Mouse (Mus musculus): ENCODE data around the gene Nxph4. TPM values are rescaled to one million over a fixed set of nuclear protein-coding genes. Genes with fewer than 3 reads are reported as not detected.

Nxph4 gene
- polyA plus RNA-seq, 1 experiment from 2014 or later: 9.5 TPM

DNA sequence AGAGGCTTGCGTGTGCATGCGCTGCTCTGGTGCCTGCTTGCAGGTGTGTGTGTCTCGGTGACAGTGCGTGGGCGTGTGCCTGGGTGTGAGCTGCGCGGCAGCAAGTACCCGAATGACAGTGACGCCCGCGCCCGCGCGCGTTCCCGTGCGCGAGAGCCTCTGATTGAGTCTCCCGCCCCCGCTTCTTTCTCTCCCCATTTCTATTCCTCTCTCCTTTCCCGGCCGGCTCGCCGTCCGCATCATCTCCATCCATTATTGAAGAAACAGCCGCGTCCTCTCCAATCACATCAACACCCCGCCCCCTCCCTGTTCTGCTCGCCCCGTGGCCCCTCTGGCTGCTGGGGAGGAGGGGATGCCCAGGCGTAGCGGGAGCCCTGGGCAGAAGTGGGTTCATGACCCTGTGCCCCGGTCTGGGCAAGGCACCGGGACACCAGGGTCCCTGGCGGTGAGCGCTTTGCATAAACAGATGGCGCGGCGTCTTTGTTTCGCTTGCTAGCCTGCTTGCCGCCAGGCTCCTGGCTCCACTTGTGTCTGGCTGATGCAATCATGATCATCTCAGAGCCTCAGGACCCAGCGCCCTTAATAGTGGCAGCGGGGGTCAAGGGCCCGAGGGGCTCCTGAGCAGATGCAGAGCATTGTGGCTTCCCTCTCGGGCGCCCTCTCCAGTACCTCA lies 22.6 kb downstream of the Nxph4 start:
- H3K9me3 ChIP-seq: no peaks in the 10 kb centered on the region
- under 1% methylated on average over 46 of the region's 46 CpGs for WGBS
- H3K27me3 ChIP-seq (ENCODE audit: poor library complexity, severe bottlenecking): peaks cover 100% of the 10 kb centered on the region
- peak overlapping the region; percentile 83 for H3K27ac ChIP-seq
- peaks cover 93% of the 10 kb centered on the region for H3K4me1 ChIP-seq
- DNase-seq (ENCODE audit: extremely low spot score, low spot score): peak; percentile 66
- no peaks in the 10 kb centered on the region; the same call in 1 of the 2 replicates for H3K36me3 ChIP-seq (replicated peaks)
- H3K4me3 ChIP-seq: peak overlapping the region; percentile 56

DNA sequence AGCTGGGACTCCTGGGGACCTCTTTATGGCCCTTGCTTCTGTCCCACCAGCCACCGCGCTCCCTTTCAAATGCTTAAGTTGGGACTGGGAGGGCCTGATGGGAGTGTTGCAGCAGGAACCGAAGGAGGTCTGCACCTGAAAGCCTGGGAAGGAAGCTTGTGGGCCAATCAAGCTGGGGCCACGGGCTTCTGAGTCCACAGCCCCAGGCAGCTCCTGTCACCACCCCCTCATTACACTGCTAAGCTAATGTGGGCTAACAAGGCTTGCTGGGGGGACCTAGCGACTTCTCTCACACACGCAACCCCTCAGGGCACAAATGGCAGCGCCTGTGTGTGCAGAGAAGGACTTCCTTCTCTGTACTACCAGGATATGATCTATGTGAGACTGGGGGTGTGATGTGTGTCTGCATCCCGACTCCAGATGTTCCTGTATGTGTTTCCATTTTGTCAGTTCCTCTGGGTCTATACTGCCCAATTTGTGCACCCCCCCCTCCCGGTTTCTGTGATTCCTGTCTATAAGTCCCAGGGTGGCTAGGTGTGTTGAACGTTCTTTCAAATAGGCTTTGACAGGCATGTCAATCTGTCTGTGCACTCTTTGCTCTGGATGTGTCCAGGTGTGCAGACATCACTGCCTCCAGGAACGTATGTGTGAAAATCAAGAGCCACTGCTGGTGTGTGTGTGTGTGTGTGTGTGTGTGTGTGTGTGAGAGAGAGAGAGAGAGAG lies 23.3 kb downstream of the Nxph4 start:
- Histone ChIP-seq H3K9me3 (no peaks in the 10 kb centered on the region), H3K36me3 (replicated peaks) (no peaks in the 10 kb centered on the region), H3K27me3 (ENCODE audit: poor library complexity, severe bottlenecking) (peaks cover 100% of the 10 kb centered on the region), H3K4me1 (peaks cover 86% of the 10 kb centered on the region), H3K4me3 (peak overlapping the region; percentile 56), H3K27ac (peak overlapping the region; percentile 83)
- WGBS: 5% methylated on average over 11 of the region's 11 CpGs
- DNase-seq (ENCODE audit: extremely low spot score, low spot score): peak; percentile 42

DNA sequence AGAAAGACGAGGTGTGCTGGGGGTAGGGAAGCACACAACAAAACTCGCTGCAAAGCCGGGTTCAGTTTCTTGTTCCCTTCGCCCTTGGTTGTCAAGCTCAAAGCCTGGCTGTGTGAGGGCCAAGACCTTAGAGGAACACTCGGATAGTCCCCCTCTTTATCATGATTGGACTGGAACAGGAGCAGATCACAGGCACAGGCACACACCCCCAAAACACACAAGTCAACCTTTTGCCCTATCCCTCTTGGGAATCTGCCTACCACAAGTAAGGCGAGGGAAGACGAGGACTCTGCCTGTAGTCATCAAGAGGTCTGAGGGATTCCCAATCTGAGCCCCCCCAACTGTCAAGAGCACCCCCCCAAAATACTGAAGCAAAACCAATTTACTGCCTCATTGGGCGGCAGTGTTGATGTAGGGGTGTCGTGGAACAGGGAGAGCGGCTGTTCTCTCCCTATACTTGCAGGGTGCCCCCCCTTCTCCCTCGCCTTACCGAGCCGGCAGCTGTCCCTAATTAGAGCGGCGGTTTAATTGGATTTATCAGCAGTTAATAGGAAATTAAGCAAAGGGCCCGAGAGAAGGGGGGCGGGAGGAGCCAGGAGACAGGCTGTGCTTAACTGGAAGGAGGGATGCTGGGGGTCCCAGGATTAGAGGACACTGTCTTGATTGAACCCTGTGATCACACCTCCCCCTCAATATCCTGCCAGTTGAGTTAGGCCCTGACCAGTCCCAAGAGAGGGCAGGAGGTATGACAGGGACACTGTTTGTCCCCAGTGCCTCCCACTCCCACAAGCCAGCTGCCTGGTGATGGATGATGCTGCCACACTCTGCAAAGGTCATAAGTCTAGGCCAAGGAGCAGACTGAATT lies 24.3 kb downstream of the Nxph4 start:
- Histone ChIP-seq H3K4me1 (peaks cover 76% of the 10 kb centered on the region), H3K4me3 (peak overlapping the region; percentile 56), H3K9me3 (no peaks in the 10 kb centered on the region), H3K27ac (peak overlapping the region; percentile 83), H3K27me3 (ENCODE audit: poor library complexity, severe bottlenecking) (peaks cover 99% of the 10 kb centered on the region), H3K36me3 (replicated peaks) (no peaks in the 10 kb centered on the region)
- peak; percentile 36 for DNase-seq (ENCODE audit: extremely low spot score, low spot score)
- 2% methylated on average over 17 of the region's 17 CpGs for WGBS

DNA sequence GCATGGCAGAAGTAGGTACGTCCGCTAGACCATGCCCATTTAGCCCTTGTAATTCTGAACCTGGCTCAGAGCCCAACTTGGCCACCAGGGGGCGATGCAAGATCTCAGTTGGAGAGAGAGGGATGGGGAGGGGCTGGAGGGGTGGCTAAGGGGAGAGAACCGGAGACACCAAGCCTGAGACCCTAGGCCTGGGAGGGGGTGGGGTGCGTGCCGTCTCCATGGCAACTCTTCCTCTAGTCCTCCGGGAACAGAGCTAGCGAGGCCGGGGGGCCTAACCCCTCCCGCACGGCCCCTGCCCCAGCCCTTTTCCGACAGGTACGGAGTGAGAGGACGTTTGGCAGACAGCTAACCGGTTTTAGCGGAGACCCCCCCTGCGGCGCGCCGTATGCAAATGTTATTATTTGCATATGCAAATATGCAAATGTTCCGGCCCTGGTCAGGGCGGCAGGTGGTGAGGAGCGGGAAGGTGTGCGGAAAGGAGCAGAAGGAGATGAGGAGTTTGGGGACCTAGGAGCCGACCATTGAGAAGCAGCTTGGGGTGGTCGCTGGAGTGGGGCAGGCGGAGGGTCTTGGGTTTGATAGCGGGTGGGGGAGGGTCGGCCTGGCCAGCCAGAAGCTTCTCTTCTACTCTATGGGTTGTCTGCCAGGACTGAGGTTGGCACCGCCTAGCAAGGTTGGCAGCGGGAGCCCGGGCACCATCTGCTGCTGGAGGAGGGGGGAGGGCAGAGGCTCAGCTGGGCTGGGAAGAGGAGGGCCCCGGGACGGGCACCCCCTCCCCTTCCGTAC lies 25.1 kb downstream of the Nxph4 start:
- Histone ChIP-seq H3K36me3 (replicated peaks) (no peaks in the 10 kb centered on the region), H3K27me3 (ENCODE audit: poor library complexity, severe bottlenecking) (peaks cover 91% of the 10 kb centered on the region), H3K9me3 (no peaks in the 10 kb centered on the region), H3K27ac (peak overlapping the region; percentile 83), H3K4me3 (peak overlapping the region; percentile 56), H3K4me1 (peaks cover 68% of the 10 kb centered on the region)
- DNase-seq (ENCODE audit: extremely low spot score, low spot score): peak; percentile 95
- under 1% methylated on average over 35 of the region's 35 CpGs for whole genome bisulfite sequencing

DNA sequence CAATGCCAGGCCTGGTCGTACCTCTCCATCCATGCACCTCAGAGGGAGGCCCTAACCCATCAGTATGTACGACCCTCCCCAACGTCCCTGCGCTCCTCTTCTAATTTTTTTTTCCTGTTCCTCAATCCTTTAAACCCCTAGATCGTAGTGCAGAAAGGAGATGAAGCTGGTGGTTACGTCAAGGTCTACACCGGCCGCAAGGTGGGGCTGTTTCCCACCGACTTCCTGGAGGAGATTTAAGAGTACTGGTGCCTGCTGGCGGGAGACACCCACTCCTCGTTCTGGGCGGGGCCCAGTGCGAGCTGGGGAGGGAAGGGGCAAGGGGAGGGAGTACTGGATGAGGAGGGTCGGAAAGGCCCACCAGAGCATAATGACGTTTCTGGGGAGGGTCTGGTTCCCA lies 26.1 kb downstream of the Nxph4 start:
- peaks cover 81% of the 10 kb centered on the region for H3K27me3 ChIP-seq (ENCODE audit: poor library complexity, severe bottlenecking)
- under 1% methylated on average over 15 of the region's 15 CpGs for WGBS
- H3K9me3 ChIP-seq: no peaks in the 10 kb centered on the region
- peaks cover 58% of the 10 kb centered on the region for H3K4me1 ChIP-seq
- peak; percentile 82 for DNase-seq (ENCODE audit: extremely low spot score, low spot score)
- no peak overlapping the region for H3K27ac ChIP-seq
- H3K4me3 ChIP-seq: peak overlapping the region; percentile 56
- H3K36me3 ChIP-seq (replicated peaks): no peaks in the 10 kb centered on the region

DNA sequence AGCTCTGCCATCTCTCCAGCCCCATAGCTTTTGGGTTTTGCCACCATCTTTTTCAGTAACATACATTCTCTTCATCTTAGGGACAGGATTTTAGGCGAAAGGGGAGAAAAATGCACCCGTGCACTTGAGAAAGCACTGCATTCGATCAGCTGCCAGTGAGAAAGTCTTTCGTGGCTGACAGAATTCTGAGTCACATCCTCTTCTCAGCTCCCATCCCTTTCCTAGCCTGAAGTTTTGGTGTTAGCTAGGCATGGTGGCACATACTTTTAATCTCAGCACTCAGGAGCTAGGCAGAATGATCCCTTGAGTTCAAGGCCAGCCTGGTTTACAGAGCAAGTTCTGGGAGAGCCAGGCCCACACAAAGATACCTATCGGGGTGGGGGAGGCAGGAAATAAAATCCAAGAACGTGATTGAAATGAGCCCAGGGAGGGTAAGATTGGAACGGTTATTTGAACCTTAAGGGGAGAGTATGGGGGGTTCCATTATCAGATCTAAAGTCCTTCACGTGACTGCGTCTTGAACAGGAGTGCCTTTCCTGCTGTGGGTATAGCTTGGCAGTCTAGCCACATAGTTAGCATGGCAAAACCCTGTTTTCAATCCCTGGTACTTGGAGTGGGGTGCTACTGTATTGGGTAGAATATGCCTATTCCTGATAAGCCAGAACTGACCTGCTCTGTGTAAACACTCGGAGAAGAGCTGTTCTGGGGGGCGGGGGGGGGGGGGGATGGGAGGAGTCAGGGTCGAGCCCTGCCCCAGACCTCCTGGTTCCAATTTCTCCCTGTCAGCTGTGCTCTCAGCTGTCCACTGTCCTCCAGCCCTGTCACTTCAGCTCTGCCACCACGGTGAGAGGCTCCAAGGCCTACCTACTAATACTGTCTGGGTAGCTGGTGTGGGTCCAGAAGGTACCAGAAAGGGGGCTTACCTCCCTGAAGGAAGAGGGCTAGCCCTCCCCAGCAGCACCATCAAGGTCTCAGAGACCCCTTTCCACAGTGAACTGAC lies 33.2 kb downstream of the Nxph4 start, which contains the start of gene Stac3:
Gene Stac3, plus strand, starts transcription at position 793 of the 1,000 bp plus-strand sequence.
- no peaks in the 10 kb centered on the region for H3K9me3 ChIP-seq
- no peak for DNase-seq (ENCODE audit: extremely low spot score, low spot score)
- 74% methylated on average over 13 of the region's 13 CpGs for WGBS
- no peak within 1 kb of the TSS for H3K4me3 ChIP-seq
- H3K36me3 ChIP-seq (replicated peaks): peaks cover 42% of the 10 kb centered on the region
- H3K27me3 ChIP-seq (ENCODE audit: poor library complexity, severe bottlenecking): peaks cover 10% of the 10 kb centered on the region
- H3K27ac ChIP-seq: no peak within 1 kb of the TSS
- H3K4me1 ChIP-seq: no peaks in the 10 kb centered on the region

DNA sequence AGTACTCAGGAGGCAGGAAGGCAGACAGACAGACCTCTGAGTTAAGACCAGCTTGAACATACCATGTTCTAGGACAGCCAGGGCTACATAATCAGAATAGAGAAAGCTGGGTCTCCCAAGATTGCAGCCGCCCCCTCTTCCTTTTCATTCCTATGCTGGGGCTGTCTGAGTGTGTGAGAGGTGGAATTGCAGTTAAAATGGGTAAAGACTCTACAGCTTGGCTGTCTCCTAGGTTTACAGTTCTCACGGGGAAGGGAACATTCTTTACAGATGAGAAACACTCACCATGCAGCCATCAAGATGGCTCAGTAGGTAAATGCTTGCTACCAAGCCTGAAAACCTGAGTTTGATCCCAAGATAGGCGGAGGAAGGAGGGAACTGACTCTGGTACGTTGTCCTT lies 34.3 kb downstream of the Nxph4 start:
- no peak overlapping the region for H3K27ac ChIP-seq
- WGBS: 92% methylated on average over 4 of the region's 4 CpGs
- H3K4me1 ChIP-seq: no peaks in the 10 kb centered on the region
- H3K36me3 ChIP-seq (replicated peaks): peaks cover 54% of the 10 kb centered on the region
- H3K27me3 ChIP-seq (ENCODE audit: poor library complexity, severe bottlenecking): no peaks in the 10 kb centered on the region
- H3K9me3 ChIP-seq: 0 out of 2 replicates have a peak, but pooled peaks cover 2% of the 10 kb centered on the region
- no peak overlapping the region for H3K4me3 ChIP-seq
- DNase-seq (ENCODE audit: extremely low spot score, low spot score): no peak

DNA sequence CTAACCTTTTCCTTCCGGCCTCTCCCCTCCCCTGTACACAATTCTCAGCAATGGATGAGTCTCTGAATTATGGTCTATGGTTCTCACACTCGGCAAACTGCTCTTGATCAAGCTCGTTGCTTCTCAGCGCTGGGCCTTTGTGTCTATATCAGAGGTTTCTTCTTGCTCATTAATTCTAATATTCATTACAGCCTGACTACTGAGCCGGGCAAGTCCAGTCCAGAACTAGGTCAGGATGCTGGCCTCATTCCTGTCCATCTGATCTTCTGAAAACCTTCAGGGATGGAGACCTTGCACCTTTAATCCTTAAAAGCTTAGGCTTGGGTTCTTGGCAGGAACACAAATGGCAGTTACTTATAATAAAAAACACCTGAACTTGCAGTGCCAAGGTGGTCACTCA lies 34.8 kb downstream of the Nxph4 start:
- Histone ChIP-seq H3K36me3 (replicated peaks) (peaks cover 59% of the 10 kb centered on the region), H3K27ac (no peak overlapping the region), H3K27me3 (ENCODE audit: poor library complexity, severe bottlenecking) (no peaks in the 10 kb centered on the region), H3K4me3 (no peak overlapping the region), H3K4me1 (no peaks in the 10 kb centered on the region), H3K9me3 (0 out of 2 replicates have a peak, but pooled peaks cover 4% of the 10 kb centered on the region)
- DNase-seq (ENCODE audit: extremely low spot score, low spot score): no peak
- 89% methylated on average over 5 of the region's 5 CpGs for WGBS

DNA sequence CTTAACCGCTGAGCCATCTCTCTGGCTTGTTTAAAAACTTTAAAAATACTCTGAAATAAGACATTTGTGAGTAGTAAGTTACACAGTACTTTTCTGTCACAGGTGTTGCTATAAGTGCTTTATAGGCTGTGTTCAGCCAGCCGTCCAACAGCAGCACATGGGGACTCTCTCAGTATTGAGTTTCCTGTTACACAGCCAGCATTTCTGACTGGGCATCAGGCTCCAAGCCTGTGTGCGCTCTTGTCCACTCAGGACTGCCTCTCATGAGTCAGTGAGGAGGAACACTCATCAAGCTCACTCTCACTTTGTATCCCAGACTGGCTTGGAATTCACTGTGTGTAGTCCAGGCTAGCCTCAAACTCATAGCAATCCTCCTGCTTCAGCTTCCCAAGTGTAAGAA lies 38.2 kb downstream of the Nxph4 start:
- Histone ChIP-seq H3K4me3 (no peak overlapping the region), H3K9me3 (0 out of 2 replicates have a peak, but pooled peaks cover 4% of the 10 kb centered on the region), H3K36me3 (replicated peaks) (peaks cover 92% of the 10 kb centered on the region), H3K27ac (no peak overlapping the region), H3K27me3 (ENCODE audit: poor library complexity, severe bottlenecking) (no peaks in the 10 kb centered on the region), H3K4me1 (peaks cover 3% of the 10 kb centered on the region; the same call in 1 of the 2 replicates)
- DNase-seq (ENCODE audit: extremely low spot score, low spot score): no peak
- WGBS: 94% methylated on average over 3 of the region's 3 CpGs

DNA sequence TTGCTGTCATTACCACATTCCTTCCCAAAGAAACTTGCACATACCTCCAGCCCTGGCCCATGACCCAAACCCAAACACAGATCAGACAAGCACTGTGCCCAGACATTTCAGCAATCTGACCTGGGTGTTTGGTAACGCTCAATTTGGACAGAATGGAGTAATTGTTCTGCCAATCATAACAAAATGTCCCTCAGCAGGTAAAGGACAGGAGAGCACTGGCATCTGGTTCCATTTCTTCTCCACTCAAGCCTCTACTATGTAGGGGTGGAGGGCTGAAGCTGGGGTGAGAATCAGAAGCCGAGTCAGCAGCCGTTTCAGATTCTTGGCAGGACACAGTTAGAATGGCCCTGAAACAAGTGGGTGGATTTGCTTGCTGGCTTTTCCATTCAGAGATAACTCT lies 42.2 kb downstream of the Nxph4 start:
- Histone ChIP-seq H3K4me3 (no peak overlapping the region), H3K36me3 (replicated peaks) (peaks cover 98% of the 10 kb centered on the region)

DNA sequence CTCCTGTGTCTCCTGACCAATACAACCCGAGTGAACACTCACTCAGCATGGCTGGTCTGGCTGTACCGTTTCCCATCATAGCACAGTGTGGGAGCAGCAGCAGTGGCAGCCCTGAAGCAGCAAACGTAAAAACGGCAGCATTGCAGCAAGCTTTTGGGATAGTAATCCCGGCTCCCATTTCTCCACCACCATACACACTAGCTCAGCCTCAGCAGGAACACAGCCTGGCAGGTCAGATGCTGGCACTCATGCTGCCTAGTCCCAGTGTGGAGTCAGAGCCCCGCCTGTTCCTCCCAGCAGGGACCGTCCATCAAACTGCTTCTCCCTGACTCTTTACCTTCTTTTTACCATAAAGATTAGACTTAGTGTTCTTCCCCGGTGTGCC lies 43.2 kb downstream of the Nxph4 start:
- H3K9me3 ChIP-seq: 0 out of 2 replicates have a peak, but pooled peaks cover 4% of the 10 kb centered on the region
- DNase-seq (ENCODE audit: extremely low spot score, low spot score): no peak
- H3K27me3 ChIP-seq (ENCODE audit: poor library complexity, severe bottlenecking): no peaks in the 10 kb centered on the region
- 75% methylated on average over 8 of the region's 8 CpGs for WGBS
- H3K27ac ChIP-seq: no peak overlapping the region
- peaks cover 3% of the 10 kb centered on the region; the same call in 1 of the 2 replicates for H3K4me1 ChIP-seq
- H3K36me3 ChIP-seq (replicated peaks): peaks cover 90% of the 10 kb centered on the region
- H3K4me3 ChIP-seq: no peak overlapping the region

More for the DNA sequence above, 42.2 kb downstream of the Nxph4 start:
- 0 out of 2 replicates have a peak, but pooled peaks cover 4% of the 10 kb centered on the region for H3K9me3 ChIP-seq
- no peak overlapping the region for H3K27ac ChIP-seq
- 88% methylated on average over 3 of the region's 3 CpGs for WGBS
- no peak for DNase-seq (ENCODE audit: extremely low spot score, low spot score)
- H3K27me3 ChIP-seq (ENCODE audit: poor library complexity, severe bottlenecking): no peaks in the 10 kb centered on the region
- H3K4me1 ChIP-seq: peaks cover 3% of the 10 kb centered on the region; the same call in 1 of the 2 replicates

Measured in forebrain, embryonic 10.5 days (tissue).